Mouse (Mus musculus): ENCODE measurements at regions not wholly inside any gene's neighbourhood (a gene's known extent, or its start where the extent isn't known, plus 50 kb on each side); places are given as distances from the start of the nearest gene placed in this dataset.

- Histone ChIP-seq H3K9me3 (no peaks in the 10 kb centered on the region), H3K4me3 (no peak overlapping the region), H3K27me3 (no peaks in the 10 kb centered on the region), H3K36me3 (no peaks in the 10 kb centered on the region), H3K4me2 (no peak overlapping the region), H3K9ac (no peak overlapping the region), H3K4me1 (no peaks in the 10 kb centered on the region), H3K27ac (no peak overlapping the region)
- 84% methylated on average over 4 of the region's 4 CpGs for WGBS
- no peak for ATAC-seq (ENCODE audit: borderline replicate concordance, extremely low read depth, low FRiP score, low TSS enrichment)
Measured at GRCm38 (mm10) chr2:11359280-11359679, 187.4 kb downstream of the Prkcq start.

- Histone ChIP-seq H3K4me1 (no peaks in the 10 kb centered on the region), H3K9ac (no peak overlapping the region), H3K36me3 (no peaks in the 10 kb centered on the region), H3K27me3 (no peaks in the 10 kb centered on the region), H3K4me3 (no peak overlapping the region), H3K9me3 (no peaks in the 10 kb centered on the region), H3K4me2 (no peak overlapping the region), H3K27ac (no peak overlapping the region)
- ATAC-seq (ENCODE audit: borderline replicate concordance, extremely low read depth, low FRiP score, low TSS enrichment): no peak
- WGBS: 84% methylated on average over 5 of the region's 5 CpGs
Measured at GRCm38 (mm10) chr2:11356714-11357113, 184.8 kb downstream of the Prkcq start.

- H3K4me2 ChIP-seq: no peak overlapping the region
- H3K4me3 ChIP-seq: no peak overlapping the region
- H3K27ac ChIP-seq: no peak overlapping the region
- ATAC-seq (ENCODE audit: borderline replicate concordance, extremely low read depth, low FRiP score, low TSS enrichment): no peak
- H3K9ac ChIP-seq: no peak overlapping the region
- 94% methylated on average over 5 of the region's 5 CpGs for WGBS
- no peaks in the 10 kb centered on the region for H3K9me3 ChIP-seq
- H3K4me1 ChIP-seq: no peaks in the 10 kb centered on the region
- H3K36me3 ChIP-seq: no peaks in the 10 kb centered on the region
- H3K27me3 ChIP-seq: no peaks in the 10 kb centered on the region
Measured at GRCm38 (mm10) chr2:11355594-11355993, 183.7 kb downstream of the Prkcq start.

Data from lung, embryonic 15.5 days (tissue).